Mouse (Mus musculus) hindbrain, embryonic 13.5 days (tissue): ENCODE data around the gene Wnk2. TPM values are rescaled to one million over a fixed set of nuclear protein-coding genes. Genes with fewer than 3 reads are reported as not detected.
"Not testable (repeated sequence)": the region's sequence is repeated elsewhere in the genome, so short reads cannot be mapped to it uniquely, and the experiment has no call there.

Experiments used
- ATAC-seq: fragments of 200-750 bp; cut with Nextera tagmentation; 2 replicates; pipeline ENCODE4 v1.8.0; 2017; ENCODE audit warnings: moderate TSS enrichment; ENCODE audit not compliant: low FRiP score
- H3K27ac ChIP-seq: fragments of 300-500 bp; sonication (generic); 2 replicates; pipeline ENCODE4 v1.5.1; 2015; ENCODE audit warnings: inconsistent platforms, mild to moderate bottlenecking, moderate library complexity
- H3K27me3 ChIP-seq: fragments of 300-500 bp; sonication (generic); 2 replicates; pipeline ENCODE4 v1.6.1; 2015; ENCODE audit warnings: mild to moderate bottlenecking, inconsistent platforms
- H3K36me3 ChIP-seq: fragments of 300-500 bp; sonication (generic); 2 replicates; pipeline ENCODE4 v1.6.1; 2015; ENCODE audit warnings: mild to moderate bottlenecking, inconsistent platforms
- H3K4me1 ChIP-seq: fragments of 300-500 bp; sonication (generic); replicated peaks from 2 replicates; pipeline ENCODE4 v1.6.1; 2015; ENCODE audit warnings: inconsistent platforms
- H3K4me2 ChIP-seq: fragments of 300-500 bp; sonication (generic); 2 replicates; pipeline ENCODE4 v1.6.1; 2015; ENCODE audit warnings: inconsistent platforms, mild to moderate bottlenecking, moderate library complexity
- H3K4me3 ChIP-seq: fragments of 300-500 bp; sonication (generic); 2 replicates; pipeline ENCODE4 v1.5.1; 2015; ENCODE audit warnings: mild to moderate bottlenecking, inconsistent platforms
- H3K9ac ChIP-seq: fragments of 300-500 bp; sonication (generic); 2 replicates; pipeline ENCODE4 v1.6.1; 2015; ENCODE audit warnings: mild to moderate bottlenecking, inconsistent platforms
- H3K9me3 ChIP-seq: fragments of 300-500 bp; sonication (generic); 2 replicates; pipeline ENCODE4 v1.6.1; 2016; ENCODE audit warnings: inconsistent platforms
- WGBS: fragments of 180-500 bp; shearing (Covaris S2); methylation state at CpG from one replicate; pipeline ENCODE4 v1.1.7; 2015; 5-methylcytosine and 5-hydroxymethylcytosine counted together
- polyA plus RNA-seq: library from polyadenylated mRNA; unstranded; fragments of >200 nt; fragmentation: Nextera tagmentation; extraction: Ambion mirVana; gene quantifications from 2 replicates; pipeline ENCODE4 v1.2.1, GENCODE M21; 2015

Wnk2 gene
- polyA plus RNA-seq, 1 experiment from 2014 or later = 20.3 TPM

GRCm38 (mm10) chr13:49082151-49082879, 65.5 kb downstream of the Wnk2 start:
- Histone ChIP-seq H3K4me1 (no peaks in the 10 kb centered on the region; the same call in 1 of the 2 replicates), H3K36me3 (peaks cover 89% of the 10 kb centered on the region), H3K9me3 (no peaks in the 10 kb centered on the region), H3K9ac (no peak overlapping the region), H3K4me3 (no peak overlapping the region), H3K27ac (no peak overlapping the region), H3K27me3 (no peaks in the 10 kb centered on the region), H3K4me2 (no peak overlapping the region)
- ATAC-seq = no peak
- WGBS = 87% methylated on average over 14 of the region's 14 CpGs

GRCm38 (mm10) chr13:49076196-49076595, 71.6 kb downstream of the Wnk2 start:
- Histone ChIP-seq H3K27ac (no peak overlapping the region), H3K4me1 (no peaks in the 10 kb centered on the region), H3K36me3 (peaks cover 95% of the 10 kb centered on the region), H3K4me2 (no peak overlapping the region), H3K4me3 (no peak overlapping the region), H3K9me3 (no peaks in the 10 kb centered on the region), H3K9ac (no peak overlapping the region), H3K27me3 (no peaks in the 10 kb centered on the region)
- 94% methylated on average over 11 of the region's 11 CpGs for WGBS
- no peak for ATAC-seq

GRCm38 (mm10) chr13:49075377-49075776, 72.4 kb downstream of the Wnk2 start:
- 93% methylated on average over 3 of the region's 3 CpGs for WGBS
- H3K4me3 ChIP-seq = no peak overlapping the region
- no peaks in the 10 kb centered on the region for H3K9me3 ChIP-seq
- no peaks in the 10 kb centered on the region for H3K4me1 ChIP-seq
- no peak for ATAC-seq
- peaks cover 95% of the 10 kb centered on the region for H3K36me3 ChIP-seq
- H3K27ac ChIP-seq = no peak overlapping the region
- no peak overlapping the region for H3K4me2 ChIP-seq
- no peaks in the 10 kb centered on the region for H3K27me3 ChIP-seq
- no peak overlapping the region for H3K9ac ChIP-seq

GRCm38 (mm10) chr13:49073295-49073694, 74.5 kb downstream of the Wnk2 start:
- no peak overlapping the region for H3K9ac ChIP-seq
- H3K27ac ChIP-seq = no peak overlapping the region
- no peak overlapping the region for H3K4me3 ChIP-seq
- H3K27me3 ChIP-seq = no peaks in the 10 kb centered on the region
- no peak overlapping the region for H3K4me2 ChIP-seq
- H3K9me3 ChIP-seq = no peaks in the 10 kb centered on the region
- H3K36me3 ChIP-seq = peaks cover 96% of the 10 kb centered on the region
- no peaks in the 10 kb centered on the region for H3K4me1 ChIP-seq
- ATAC-seq = no peak
- WGBS = 86% methylated on average over 6 of the region's 6 CpGs

- no peaks in the 10 kb centered on the region for H3K27me3 ChIP-seq
- no peaks in the 10 kb centered on the region for H3K9me3 ChIP-seq
- ATAC-seq = no peak
- no peak overlapping the region for H3K27ac ChIP-seq
- H3K9ac ChIP-seq = no peak overlapping the region
- H3K4me1 ChIP-seq = no peaks in the 10 kb centered on the region
- 80% methylated on average over 5 of the region's 5 CpGs for WGBS
- peaks cover 96% of the 10 kb centered on the region for H3K36me3 ChIP-seq
- H3K4me2 ChIP-seq = no peak overlapping the region
- no peak overlapping the region for H3K4me3 ChIP-seq
Measured at GRCm38 (mm10) chr13:49071861-49072260, 76.0 kb downstream of the Wnk2 start.

- Histone ChIP-seq H3K27me3 (no peaks in the 10 kb centered on the region), H3K4me2 (no peak overlapping the region), H3K27ac (no peak overlapping the region), H3K9me3 (no peaks in the 10 kb centered on the region), H3K4me1 (no peaks in the 10 kb centered on the region), H3K36me3 (peaks cover 96% of the 10 kb centered on the region), H3K4me3 (no peak overlapping the region), H3K9ac (no peak overlapping the region)
- ATAC-seq = no peak
- 86% methylated on average over 6 of the region's 6 CpGs for WGBS
Measured at GRCm38 (mm10) chr13:49069979-49070378, 77.8 kb downstream of the Wnk2 start.

GRCm38 (mm10) chr13:49069393-49069792, 78.4 kb downstream of the Wnk2 start:
- Histone ChIP-seq H3K36me3 (peaks cover 98% of the 10 kb centered on the region), H3K27ac (no peak overlapping the region), H3K4me2 (no peak overlapping the region), H3K9me3 (no peaks in the 10 kb centered on the region), H3K9ac (no peak overlapping the region), H3K4me3 (no peak overlapping the region), H3K4me1 (no peaks in the 10 kb centered on the region), H3K27me3 (no peaks in the 10 kb centered on the region)
- WGBS = 95% methylated on average over 4 of the region's 4 CpGs
- no peak for ATAC-seq

GRCm38 (mm10) chr13:49064257-49064656, 83.6 kb downstream of the Wnk2 start:
- no peak for ATAC-seq
- Histone ChIP-seq H3K9ac (no peak overlapping the region), H3K27me3 (no peaks in the 10 kb centered on the region), H3K27ac (no peak overlapping the region), H3K4me2 (no peak overlapping the region), H3K9me3 (no peaks in the 10 kb centered on the region), H3K36me3 (peaks cover 96% of the 10 kb centered on the region), H3K4me1 (no peaks in the 10 kb centered on the region), H3K4me3 (no peak overlapping the region)
- WGBS = 92% methylated on average over 5 of the region's 5 CpGs

- H3K4me1 ChIP-seq = no peaks in the 10 kb centered on the region
- 89% methylated on average over 7 of the region's 7 CpGs for WGBS
- H3K4me2 ChIP-seq = no peak overlapping the region
- H3K27me3 ChIP-seq = no peaks in the 10 kb centered on the region
- H3K27ac ChIP-seq = no peak overlapping the region
- no peak overlapping the region for H3K4me3 ChIP-seq
- no peak overlapping the region for H3K9ac ChIP-seq
- no peaks in the 10 kb centered on the region for H3K9me3 ChIP-seq
- no peak for ATAC-seq
- H3K36me3 ChIP-seq = peaks cover 96% of the 10 kb centered on the region
Measured at GRCm38 (mm10) chr13:49060456-49060855, 87.4 kb downstream of the Wnk2 start.

- H3K27ac ChIP-seq = no peak overlapping the region
- WGBS = 93% methylated on average over 4 of the region's 4 CpGs
- peaks cover 85% of the 10 kb centered on the region for H3K36me3 ChIP-seq
- no peaks in the 10 kb centered on the region for H3K9me3 ChIP-seq
- H3K4me2 ChIP-seq = no peak overlapping the region
- no peak for ATAC-seq
- H3K4me3 ChIP-seq = no peak overlapping the region
- H3K9ac ChIP-seq = no peak overlapping the region
- H3K27me3 ChIP-seq = no peaks in the 10 kb centered on the region
- H3K4me1 ChIP-seq = no peaks in the 10 kb centered on the region
Measured at GRCm38 (mm10) chr13:49058528-49058927, 89.3 kb downstream of the Wnk2 start.

- 91% methylated on average over 4 of the region's 4 CpGs for WGBS
- Histone ChIP-seq H3K27ac (no peak overlapping the region), H3K4me1 (no peaks in the 10 kb centered on the region), H3K9me3 (no peaks in the 10 kb centered on the region), H3K27me3 (no peaks in the 10 kb centered on the region), H3K4me2 (no peak overlapping the region), H3K36me3 (peaks cover 78% of the 10 kb centered on the region), H3K4me3 (no peak overlapping the region), H3K9ac (no peak overlapping the region)
- no peak for ATAC-seq
Measured at GRCm38 (mm10) chr13:49056304-49056703, 91.5 kb downstream of the Wnk2 start.

GRCm38 (mm10) chr13:49054753-49055152, 93.1 kb downstream of the Wnk2 start:
- ATAC-seq, H3K4me3 ChIP-seq, H3K27me3 ChIP-seq, H3K27ac ChIP-seq, H3K4me1 ChIP-seq, H3K9ac ChIP-seq, H3K4me2 ChIP-seq, H3K9me3 ChIP-seq: not testable (repeated sequence)
- peaks cover 76% of the 10 kb centered on the region for H3K36me3 ChIP-seq

- Histone ChIP-seq H3K9ac (no peak overlapping the region), H3K4me2 (no peak overlapping the region), H3K27ac (no peak overlapping the region), H3K4me3 (no peak overlapping the region), H3K9me3 (no peaks in the 10 kb centered on the region), H3K36me3 (peaks cover 76% of the 10 kb centered on the region), H3K27me3 (no peaks in the 10 kb centered on the region), H3K4me1 (no peaks in the 10 kb centered on the region)
- ATAC-seq = no peak
- 88% methylated on average over 2 of the region's 2 CpGs for WGBS
Measured at GRCm38 (mm10) chr13:49053333-49053732, 94.5 kb downstream of the Wnk2 start.
